Mouse (Mus musculus): ENCODE measurements around the gene Ccdc78. TPM values are rescaled to one million over a fixed set of nuclear protein-coding genes. Genes with fewer than 3 reads are reported as not detected.

Ccdc78 gene
- polyA plus RNA-seq, 2 experiments, result 0.10 TPM; not detected in 1

DNA sequence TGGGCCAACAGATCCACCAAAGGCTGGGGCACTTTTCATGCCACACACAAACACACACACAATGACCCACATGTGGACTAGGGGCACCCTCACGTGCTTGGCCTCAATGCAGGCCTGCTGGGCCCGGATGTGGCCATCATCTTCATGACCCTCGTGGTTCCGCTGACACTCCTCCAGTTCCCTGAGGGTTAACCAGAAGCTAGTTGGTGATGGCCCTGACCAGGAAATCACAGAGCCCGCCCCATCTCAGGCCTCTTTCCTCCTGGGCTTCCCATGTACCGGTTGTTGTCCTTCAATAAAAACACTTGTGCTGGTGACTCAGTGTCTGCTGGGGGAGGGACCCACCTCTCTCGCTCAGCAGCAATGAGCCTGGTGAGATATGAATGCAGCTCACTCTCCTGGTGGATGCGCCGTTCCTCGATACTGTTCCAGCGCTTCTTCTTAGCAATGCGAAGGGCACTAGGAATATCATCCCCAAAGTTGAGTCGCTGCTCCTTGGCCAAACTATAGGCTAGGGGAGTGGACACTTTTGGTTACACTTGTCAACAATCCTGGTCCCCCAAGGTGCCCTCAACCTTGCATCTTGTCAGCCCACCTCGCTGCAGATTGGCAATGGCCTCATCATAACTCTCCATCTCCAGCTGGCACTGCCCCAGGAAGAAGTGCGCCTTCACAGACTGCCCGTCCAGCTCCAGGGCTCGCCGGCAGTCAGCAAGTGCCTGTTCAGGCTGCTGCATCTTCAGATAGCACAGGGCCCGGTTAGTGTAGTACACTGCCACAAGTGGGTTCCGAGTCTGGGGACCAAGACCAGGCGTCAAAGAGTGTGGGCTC lies 45.3 kb downstream of the Ccdc78 start:
- Histone ChIP-seq H3K4me3 (replicated peaks; ENCODE audit: low read length) (peak overlapping the region; percentile 85), H3K4me2 (replicated peaks; ENCODE audit: low read depth, low read length, severe bottlenecking) (peak overlapping the region; percentile 91), H3K9ac (ENCODE audit: low read depth, low read length, severe bottlenecking) (peak overlapping the region; percentile 77), H3K36me3 (ENCODE audit: control insufficient read depth, insufficient read depth, low read length) (peaks cover 44% of the 10 kb centered on the region), H3K9me3 (ENCODE audit: control insufficient read depth, low read length) (no peaks in the 10 kb centered on the region), H3K27ac (replicated peaks; ENCODE audit: low read depth, low read length) (no peak overlapping the region), H3K27me3 (ENCODE audit: control insufficient read depth, insufficient read depth, low read length) (no peaks in the 10 kb centered on the region), H3K4me1 (ENCODE audit: control insufficient read depth, insufficient read depth, low read length) (peaks cover 50% of the 10 kb centered on the region)
- no peak for DNase-seq (ENCODE audit: low spot score)
- no peak for ATAC-seq (ENCODE audit: low FRiP score, low read depth)
- WGBS, result 60% methylated on average over 21 of the region's 21 CpGs
- no peak for TF ChIP-seq POLR2A (IDR thresholded peaks at IDR 0.05; ENCODE audit: borderline replicate concordance, extremely low read depth, insufficient read depth, insufficient read length)

GRCm38 (mm10) chr17:25832436-25833290 lies 46.3 kb downstream of the Ccdc78 start:
- H3K4me1 ChIP-seq (ENCODE audit: control insufficient read depth, insufficient read depth, low read length), result peaks cover 58% of the 10 kb centered on the region
- H3K4me2 ChIP-seq (replicated peaks; ENCODE audit: low read depth, low read length, severe bottlenecking), result peak overlapping the region; percentile 91
- H3K27me3 ChIP-seq (ENCODE audit: control insufficient read depth, insufficient read depth, low read length), result no peaks in the 10 kb centered on the region
- peak overlapping the region; percentile 77 for H3K9ac ChIP-seq (ENCODE audit: low read depth, low read length, severe bottlenecking)
- DNase-seq (ENCODE audit: low spot score), result peak; percentile 99
- TF ChIP-seq POLR2A (IDR thresholded peaks at IDR 0.05; ENCODE audit: borderline replicate concordance, extremely low read depth, insufficient read depth, insufficient read length), result peak; percentile 74; the same call in 1 of the 2 replicates
- no peaks in the 10 kb centered on the region for H3K9me3 ChIP-seq (ENCODE audit: control insufficient read depth, low read length)
- ATAC-seq (ENCODE audit: low FRiP score, low read depth), result peak; percentile 92
- peak overlapping the region; percentile 89 for H3K27ac ChIP-seq (replicated peaks; ENCODE audit: low read depth, low read length)
- under 1% methylated on average over 46 of the region's 77 CpGs for WGBS
- H3K36me3 ChIP-seq (ENCODE audit: control insufficient read depth, insufficient read depth, low read length), result peaks cover 38% of the 10 kb centered on the region
- H3K4me3 ChIP-seq (replicated peaks; ENCODE audit: low read length), result peak overlapping the region; percentile 85

DNA sequence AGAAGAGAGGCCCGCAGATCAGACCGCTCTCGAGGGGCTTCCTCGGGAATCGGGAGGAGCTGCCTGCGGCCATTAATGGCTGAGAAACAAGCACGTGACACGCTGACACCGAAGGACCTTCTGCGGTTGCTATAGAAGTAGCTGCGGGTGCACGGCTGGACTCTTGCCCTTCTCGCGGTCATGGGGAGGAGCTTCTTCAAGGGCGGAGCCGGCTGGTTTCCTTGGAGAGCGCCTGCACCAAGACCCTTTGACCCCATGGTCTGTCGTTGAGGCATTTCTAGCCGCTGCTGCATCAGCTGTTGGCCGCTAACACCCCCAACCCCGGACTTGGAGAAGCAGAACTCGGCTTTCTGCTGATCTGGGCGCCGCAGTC lies 46.9 kb downstream of the Ccdc78 start, which contains the start of gene Stub1:
Stub1 (minus strand) TSS at position 114 of the 373 bp plus-strand sequence.
- no peak for TF ChIP-seq POLR2A (IDR thresholded peaks at IDR 0.05; ENCODE audit: borderline replicate concordance, extremely low read depth, insufficient read depth, insufficient read length)
- Histone ChIP-seq H3K4me3 (replicated peaks; ENCODE audit: low read length) (peak within 1 kb of the TSS; percentile 85), H3K9ac (ENCODE audit: low read depth, low read length, severe bottlenecking) (peak within 1 kb of the TSS; percentile 77), H3K27me3 (ENCODE audit: control insufficient read depth, insufficient read depth, low read length) (no peaks in the 10 kb centered on the region), H3K36me3 (ENCODE audit: control insufficient read depth, insufficient read depth, low read length) (peaks cover 38% of the 10 kb centered on the region), H3K4me1 (ENCODE audit: control insufficient read depth, insufficient read depth, low read length) (peaks cover 56% of the 10 kb centered on the region), H3K4me2 (replicated peaks; ENCODE audit: low read depth, low read length, severe bottlenecking) (peak within 1 kb of the TSS; percentile 91), H3K9me3 (ENCODE audit: control insufficient read depth, low read length) (no peaks in the 10 kb centered on the region), H3K27ac (replicated peaks; ENCODE audit: low read depth, low read length) (peak within 1 kb of the TSS; percentile 89)
- WGBS, result 0% methylated on average over 24 of the region's 24 CpGs
- DNase-seq (ENCODE audit: low spot score), result peak; percentile 89
- peak; percentile 66 for ATAC-seq (ENCODE audit: low FRiP score, low read depth)

GRCm38 (mm10) chr17:25833961-25834594 lies 47.7 kb downstream of the Ccdc78 start:
- no peaks in the 10 kb centered on the region for H3K27me3 ChIP-seq (ENCODE audit: control insufficient read depth, insufficient read depth, low read length)
- no peak for DNase-seq (ENCODE audit: low spot score)
- no peak for TF ChIP-seq POLR2A (IDR thresholded peaks at IDR 0.05; ENCODE audit: borderline replicate concordance, extremely low read depth, insufficient read depth, insufficient read length)
- H3K4me3 ChIP-seq (replicated peaks; ENCODE audit: low read length), result peak overlapping the region; percentile 85
- H3K4me2 ChIP-seq (replicated peaks; ENCODE audit: low read depth, low read length, severe bottlenecking), result peak overlapping the region; percentile 91
- WGBS, result 34% methylated on average over 6 of the region's 6 CpGs
- no peak for ATAC-seq (ENCODE audit: low FRiP score, low read depth)
- H3K9me3 ChIP-seq (ENCODE audit: control insufficient read depth, low read length), result no peaks in the 10 kb centered on the region
- H3K9ac ChIP-seq (ENCODE audit: low read depth, low read length, severe bottlenecking), result peak overlapping the region; percentile 77
- H3K4me1 ChIP-seq (ENCODE audit: control insufficient read depth, insufficient read depth, low read length), result peaks cover 52% of the 10 kb centered on the region
- peak overlapping the region; percentile 89; the same call in 1 of the 2 replicates for H3K27ac ChIP-seq (replicated peaks; ENCODE audit: low read depth, low read length)
- H3K36me3 ChIP-seq (ENCODE audit: control insufficient read depth, insufficient read depth, low read length), result peaks cover 42% of the 10 kb centered on the region
